Mouse (Mus musculus) midbrain, embryonic 14.5 days (tissue): ENCODE data around the gene 4930544D05Rik. TPM values are rescaled to one million over a fixed set of nuclear protein-coding genes. Genes with fewer than 3 reads are reported as not detected.
A peak's percentile ranks its signal among the peaks of the same experiment; 100 is the strongest.

Source experiments
- ATAC-seq: fragments of 200-750 bp; cut with Nextera tagmentation; 2 replicates; pipeline ENCODE4 v1.8.0; 2017; ENCODE audit warnings: moderate number of reproducible peaks, moderate library complexity; ENCODE audit not compliant: low FRiP score, low TSS enrichment
- DNase-seq: peaks from one replicate; pipeline ENCODE4 v3.0.0-alpha.2; 2015
- H3K27ac ChIP-seq: fragments of 300-500 bp; sonication (generic); replicated peaks from 2 replicates; pipeline ENCODE4 v1.5.1; 2014; ENCODE audit warnings: mild to moderate bottlenecking, low read depth, low read length, moderate library complexity
- H3K27me3 ChIP-seq: fragments of 300-500 bp; sonication (generic); 2 replicates; pipeline ENCODE4 v1.6.1; 2014; ENCODE audit warnings: low read length, control low read depth, mixed read lengths; ENCODE audit not compliant: control insufficient read depth, insufficient read depth
- H3K36me3 ChIP-seq: fragments of 300-500 bp; sonication (generic); 2 replicates; pipeline ENCODE4 v1.6.1; 2014; ENCODE audit warnings: low read length, control low read depth; ENCODE audit not compliant: control insufficient read depth, insufficient read depth
- H3K4me1 ChIP-seq: fragments of 300-500 bp; sonication (generic); 2 replicates; pipeline ENCODE4 v1.6.1; 2014; ENCODE audit warnings: mild to moderate bottlenecking, antibody characterized with exemption, low read length, control low read depth; ENCODE audit not compliant: control insufficient read depth, insufficient read depth
- H3K4me2 ChIP-seq: fragments of 300-500 bp; sonication (generic); 2 replicates; pipeline ENCODE4 v1.6.1; 2014; ENCODE audit warnings: mild to moderate bottlenecking, low read length, moderate library complexity
- H3K4me3 ChIP-seq: fragments of 300-500 bp; sonication (generic); replicated peaks from 2 replicates; pipeline ENCODE4 v1.5.1; 2014; ENCODE audit warnings: low read depth, low read length
- H3K9ac ChIP-seq: fragments of 300-500 bp; sonication (generic); replicated peaks from 2 replicates; pipeline ENCODE4 v1.6.1; 2014; ENCODE audit warnings: mild to moderate bottlenecking, low read length, moderate library complexity
- H3K9me3 ChIP-seq: fragments of 300-500 bp; sonication (generic); 2 replicates; pipeline ENCODE4 v1.6.1; 2016; ENCODE audit warnings: low read length, control low read depth, mixed read lengths; ENCODE audit not compliant: control insufficient read depth
- whole genome bisulfite sequencing: fragments of 180-500 bp; shearing (Covaris S2); extraction: QIAGEN DNeasy Blood & Tissue Kit; methylation state at CpG from one replicate; pipeline ENCODE4 v1.1.7; 2014; 5-methylcytosine and 5-hydroxymethylcytosine counted together
- polyA plus RNA-seq: library from polyadenylated mRNA; unstranded; fragments of >200 nt; fragmentation: Nextera tagmentation; extraction: Ambion mirVana; gene quantifications from 2 replicates; pipeline ENCODE4 v1.2.1, GENCODE M21; 2014

The 4930544D05Rik gene
- polyA plus RNA-seq, 1 experiment from 2014 or later = not detected

DNA sequence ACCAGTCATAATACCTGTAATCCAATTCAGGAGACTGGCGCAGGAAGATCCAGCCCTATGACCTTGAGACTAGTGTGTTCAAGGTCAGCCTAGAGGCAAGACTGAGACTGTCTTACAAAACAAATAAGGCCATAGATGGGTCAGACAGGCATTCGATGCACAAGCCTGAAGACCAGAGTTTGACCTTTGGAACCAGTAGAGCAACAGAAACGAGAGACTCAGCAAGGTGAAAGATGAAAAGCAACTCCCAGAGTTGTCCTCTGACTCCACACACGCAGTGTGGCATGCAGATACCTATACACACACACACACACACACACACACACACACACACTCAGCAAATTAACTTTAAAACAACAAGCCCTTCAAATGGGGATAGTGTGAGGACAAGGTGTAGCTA, 11.2 kb downstream of the 4930544D05Rik start:
- no peak for ATAC-seq
- Histone ChIP-seq H3K4me1 (no peaks in the 10 kb centered on the region), H3K27me3 (no peaks in the 10 kb centered on the region), H3K36me3 (no peaks in the 10 kb centered on the region), H3K9ac (no peak overlapping the region), H3K4me2 (no peak overlapping the region), H3K27ac (no peak overlapping the region), H3K4me3 (no peak overlapping the region), H3K9me3 (no peaks in the 10 kb centered on the region)
- DNase-seq = no peak
- WGBS = 80% methylated on average over 4 of the region's 4 CpGs

DNA sequence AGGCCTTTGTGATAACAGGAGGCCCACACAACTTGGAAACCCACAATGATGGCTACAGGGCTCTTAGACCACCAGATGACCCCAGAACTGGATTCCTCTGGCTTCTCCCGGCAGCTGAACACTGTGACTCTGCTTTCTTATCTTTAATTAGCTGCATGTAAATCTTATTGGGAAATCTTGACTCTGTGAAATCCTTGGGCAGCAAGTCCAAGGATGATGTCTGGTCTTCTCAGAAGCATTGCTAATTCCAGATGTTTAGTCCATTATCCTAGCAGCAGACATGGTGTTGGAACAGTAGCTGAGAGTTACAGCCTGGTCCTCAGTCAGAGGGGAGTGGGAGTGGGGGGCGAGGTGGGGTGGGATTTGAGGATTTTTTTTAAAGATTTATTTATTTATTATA, 12.8 kb downstream of the 4930544D05Rik start:
- ATAC-seq (no peak), DNase-seq (no peak)
- H3K27me3 ChIP-seq = no peaks in the 10 kb centered on the region
- no peak overlapping the region for H3K27ac ChIP-seq
- H3K9me3 ChIP-seq = no peaks in the 10 kb centered on the region
- no peak overlapping the region for H3K4me3 ChIP-seq
- no peak overlapping the region for H3K9ac ChIP-seq
- no peak overlapping the region for H3K4me2 ChIP-seq
- no peaks in the 10 kb centered on the region for H3K4me1 ChIP-seq
- 77% methylated on average over 2 of the region's 2 CpGs for WGBS
- H3K36me3 ChIP-seq = no peaks in the 10 kb centered on the region

DNA sequence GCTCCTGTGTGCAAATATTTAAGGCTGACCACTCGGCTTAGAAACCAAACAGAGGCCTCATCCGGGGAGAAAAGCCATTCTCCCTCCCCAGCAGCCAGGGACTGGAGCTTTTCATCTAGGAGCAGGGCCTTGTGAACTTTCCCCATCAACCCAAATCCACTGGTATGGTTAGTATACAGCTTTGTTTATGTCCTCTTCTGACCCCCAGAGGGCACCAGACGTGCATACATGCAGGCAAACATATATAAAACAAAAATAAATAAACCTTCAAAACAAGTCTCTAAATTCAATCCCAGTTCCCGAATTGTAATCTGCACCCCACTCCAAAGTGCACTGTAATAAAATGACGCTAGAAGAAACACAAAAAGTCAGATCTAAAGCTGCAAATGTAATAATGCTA, 13.9 kb downstream of the 4930544D05Rik start:
- Histone ChIP-seq H3K27ac (no peak overlapping the region), H3K4me2 (no peak overlapping the region), H3K27me3 (no peaks in the 10 kb centered on the region), H3K9me3 (no peaks in the 10 kb centered on the region), H3K9ac (no peak overlapping the region), H3K36me3 (no peaks in the 10 kb centered on the region), H3K4me3 (no peak overlapping the region), H3K4me1 (no peaks in the 10 kb centered on the region)
- WGBS = 64% methylated on average over 5 of the region's 5 CpGs
- peak; percentile 48 for DNase-seq
- no peak for ATAC-seq

DNA sequence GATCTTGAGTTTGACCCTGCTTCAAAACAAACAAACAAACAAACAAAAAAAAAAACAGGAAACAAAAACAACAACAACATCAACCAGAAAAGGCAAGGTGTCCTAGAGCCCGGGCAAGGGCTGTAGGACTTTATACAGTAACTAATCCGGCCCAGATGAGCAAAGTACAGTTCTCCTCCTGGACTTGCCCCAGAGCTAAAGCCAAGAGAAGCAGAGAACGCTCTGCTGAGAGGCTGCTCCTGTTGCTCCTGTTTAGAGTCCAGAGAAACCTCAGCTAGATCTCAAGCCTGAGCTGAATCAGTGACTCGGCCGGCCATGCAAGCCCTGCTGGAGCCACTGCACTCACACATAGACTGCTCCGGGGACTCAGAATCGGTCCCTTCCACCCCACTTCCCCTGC, 14.5 kb downstream of the 4930544D05Rik start:
- 73% methylated on average over 7 of the region's 7 CpGs for WGBS
- no peak overlapping the region for H3K27ac ChIP-seq

DNA sequence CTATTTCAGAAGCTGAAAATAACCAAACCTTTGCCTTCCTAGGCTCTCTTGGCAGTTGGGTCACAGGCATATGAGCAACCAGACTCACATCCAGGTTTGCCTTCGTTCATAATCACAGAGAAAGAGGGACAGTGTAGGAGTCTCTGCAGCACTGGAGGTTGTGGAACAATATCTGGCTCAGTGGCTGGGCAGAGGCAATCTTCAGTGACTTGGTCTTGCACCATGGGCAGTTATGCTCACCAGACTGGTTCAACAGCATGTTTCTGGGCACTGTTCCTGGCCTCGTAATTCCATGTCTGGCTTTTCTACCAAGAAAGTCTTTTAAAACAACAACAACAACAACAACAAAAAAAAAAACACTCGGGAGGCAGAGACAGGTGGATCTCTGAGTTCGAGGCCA, 20.0 kb downstream of the 4930544D05Rik start:
- Histone ChIP-seq H3K9ac (no peak overlapping the region), H3K27ac (no peak overlapping the region), H3K4me1 (no peaks in the 10 kb centered on the region), H3K36me3 (no peaks in the 10 kb centered on the region), H3K9me3 (no peaks in the 10 kb centered on the region), H3K4me3 (no peak overlapping the region), H3K4me2 (no peak overlapping the region), H3K27me3 (no peaks in the 10 kb centered on the region)
- ATAC-seq (no peak), DNase-seq (no peak)
- WGBS = 89% methylated on average over 4 of the region's 4 CpGs

More for the DNA sequence above, 14.5 kb downstream of the 4930544D05Rik start:
- Histone ChIP-seq H3K9ac (no peak overlapping the region), H3K9me3 (no peaks in the 10 kb centered on the region), H3K4me2 (no peak overlapping the region), H3K4me1 (no peaks in the 10 kb centered on the region), H3K4me3 (no peak overlapping the region), H3K36me3 (no peaks in the 10 kb centered on the region), H3K27me3 (no peaks in the 10 kb centered on the region)
- DNase-seq (no peak), ATAC-seq (no peak)

DNA sequence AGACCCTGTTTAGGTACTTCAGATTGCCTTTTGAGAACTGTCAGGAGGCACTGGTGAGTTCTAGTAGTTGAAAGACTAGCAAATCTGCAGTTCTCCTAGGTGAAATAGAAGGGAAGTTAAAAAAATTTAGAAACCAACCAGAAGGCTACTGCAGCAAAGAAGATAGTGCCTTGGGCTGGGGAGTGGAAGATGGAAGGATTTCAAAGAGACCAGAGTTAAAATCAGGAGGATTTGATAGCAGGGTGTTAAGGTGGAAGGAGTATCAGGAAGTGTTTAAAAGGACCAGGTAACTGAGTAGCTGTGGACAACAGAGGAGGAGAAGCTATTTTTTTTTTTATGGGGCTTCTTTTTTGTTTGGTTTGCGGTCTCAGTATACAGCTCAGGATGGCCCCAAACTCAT, 22.1 kb downstream of the 4930544D05Rik start:
- no peak for ATAC-seq
- Histone ChIP-seq H3K4me3 (no peak overlapping the region), H3K36me3 (peaks cover 2% of the 10 kb centered on the region), H3K27me3 (no peaks in the 10 kb centered on the region), H3K4me2 (no peak overlapping the region), H3K9ac (no peak overlapping the region), H3K4me1 (no peaks in the 10 kb centered on the region), H3K9me3 (no peaks in the 10 kb centered on the region), H3K27ac (no peak overlapping the region)
- no peak for DNase-seq
- 95% methylated on average over 1 of the region's 1 CpGs for WGBS

DNA sequence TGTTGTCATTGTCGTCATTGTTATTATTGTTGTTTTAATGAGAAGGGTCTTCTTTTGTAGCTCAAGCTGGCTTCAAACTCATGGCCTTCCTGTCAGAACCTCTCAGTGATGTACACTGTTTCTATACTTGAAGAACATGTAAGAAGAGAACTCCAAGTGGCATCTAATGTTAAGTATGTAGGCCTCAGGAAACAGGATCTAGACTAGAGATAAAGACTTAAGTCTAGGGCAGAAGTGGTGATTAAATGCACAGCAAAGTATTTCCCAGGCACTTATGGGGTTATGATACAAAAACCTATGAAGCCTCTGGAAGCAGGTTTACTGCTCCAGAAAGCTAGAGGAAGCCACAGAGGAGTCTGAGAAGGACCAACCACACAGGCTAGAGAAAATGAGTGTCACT, 22.6 kb downstream of the 4930544D05Rik start:
- Histone ChIP-seq H3K27ac (no peak overlapping the region), H3K9ac (no peak overlapping the region), H3K27me3 (no peaks in the 10 kb centered on the region), H3K9me3 (no peaks in the 10 kb centered on the region), H3K4me2 (no peak overlapping the region), H3K36me3 (peaks cover 3% of the 10 kb centered on the region), H3K4me1 (no peaks in the 10 kb centered on the region), H3K4me3 (no peak overlapping the region)
- DNase-seq = no peak
- 88% methylated on average over 1 of the region's 1 CpGs for WGBS
- ATAC-seq = no peak

DNA sequence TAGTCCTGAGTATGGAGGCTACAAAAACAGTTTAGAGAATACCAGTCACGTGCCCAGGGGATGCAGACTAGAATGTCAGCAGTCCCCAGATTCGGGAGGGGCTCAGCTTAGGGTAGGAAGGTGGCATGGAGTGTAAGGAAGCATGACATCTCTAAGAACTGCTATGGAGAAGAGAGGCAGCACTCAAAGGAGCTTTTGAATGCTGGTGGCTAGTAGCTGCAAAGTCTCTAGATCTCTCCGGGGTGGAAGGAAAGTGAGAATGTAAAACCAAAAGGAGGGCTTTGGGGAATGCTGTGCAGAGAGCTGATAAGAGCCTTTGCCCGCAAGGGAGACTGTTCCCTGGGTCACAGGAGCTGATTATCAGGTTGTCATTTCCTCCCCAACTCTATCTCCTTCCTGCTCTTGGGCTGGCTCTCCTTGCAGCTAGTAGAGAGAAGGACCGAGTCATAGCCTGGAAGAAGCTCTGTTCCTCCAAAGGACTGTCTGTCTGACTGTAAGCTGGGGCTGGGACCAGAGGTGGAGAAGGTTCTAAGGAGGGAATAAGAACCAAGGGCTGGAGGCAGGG, 23.1 kb downstream of the 4930544D05Rik start, which contains the start of gene Gp1ba:
Gene Gp1ba, plus strand, starts transcription at position 409 of the 565 bp plus-strand sequence.
- WGBS = 57% methylated on average over 5 of the region's 5 CpGs
- no peak within 1 kb of the TSS for H3K9ac ChIP-seq
- no peaks in the 10 kb centered on the region for H3K4me1 ChIP-seq
- no peaks in the 10 kb centered on the region for H3K9me3 ChIP-seq
- H3K27me3 ChIP-seq = no peaks in the 10 kb centered on the region
- H3K27ac ChIP-seq = no peak within 1 kb of the TSS
- no peak within 1 kb of the TSS for H3K4me3 ChIP-seq
- no peak for DNase-seq
- H3K36me3 ChIP-seq = peaks cover 3% of the 10 kb centered on the region
- no peak for ATAC-seq
- no peak within 1 kb of the TSS for H3K4me2 ChIP-seq

DNA sequence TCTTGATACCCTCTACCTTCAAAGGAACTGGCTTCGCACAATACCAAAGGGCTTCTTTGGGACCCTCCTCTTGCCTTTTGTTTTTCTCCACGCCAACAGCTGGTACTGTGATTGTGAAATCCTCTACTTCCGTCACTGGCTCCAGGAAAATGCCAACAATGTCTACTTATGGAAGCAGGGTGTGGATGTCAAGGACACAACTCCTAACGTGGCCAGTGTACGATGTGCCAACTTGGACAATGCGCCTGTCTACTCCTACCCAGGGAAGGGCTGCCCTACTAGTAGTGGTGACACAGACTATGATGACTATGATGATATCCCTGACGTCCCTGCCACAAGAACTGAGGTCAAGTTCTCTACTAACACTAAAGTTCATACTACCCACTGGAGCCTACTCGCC, 24.3 kb downstream of the 4930544D05Rik start:
- ATAC-seq = no peak
- DNase-seq = no peak
- H3K4me1 ChIP-seq = no peaks in the 10 kb centered on the region
- no peak overlapping the region for H3K4me2 ChIP-seq
- H3K27me3 ChIP-seq = no peaks in the 10 kb centered on the region
- no peaks in the 10 kb centered on the region for H3K9me3 ChIP-seq
- no peak overlapping the region for H3K27ac ChIP-seq
- H3K4me3 ChIP-seq = no peak overlapping the region
- 91% methylated on average over 8 of the region's 8 CpGs for WGBS
- H3K9ac ChIP-seq = no peak overlapping the region
- peaks cover 12% of the 10 kb centered on the region for H3K36me3 ChIP-seq
